Mouse (Mus musculus) cerebellum, adult 2 months (tissue): ENCODE data around the gene Hibch.

ENCODE experiments used
- CTCF ChIP-seq: fragments of 200-500 bp; IDR thresholded peaks from 2 replicates; pipeline ENCODE4 v1.5.1; 2011; ENCODE audit warnings: low read depth, mild to moderate bottlenecking, control low read depth, low read length, moderate library complexity, borderline replicate concordance; ENCODE audit not compliant: insufficient read depth
- POLR2A ChIP-seq: fragments of 200-500 bp; IDR thresholded peaks from 2 replicates; pipeline ENCODE4 v1.6.1; 2011; ENCODE audit warnings: low read length, control low read depth, borderline replicate concordance; ENCODE audit not compliant: insufficient read depth

- TF ChIP-seq POLR2A: no peak
- no peak for TF ChIP-seq CTCF
Measured at GRCm38 (mm10) chr1:52799772-52800171, 45.0 kb upstream of the Hibch start.
